In genomic region chr6:24989836-24990235, GRCm38 (mm10) we compare ENCODE assay signal across 25 mouse cellular contexts. TPM values are rescaled to one million over a fixed set of nuclear protein-coding genes. Genes with fewer than 3 reads are reported as not detected.
DNase-seq lines count a peak whose midpoint lies in the region; ATAC-seq lines count a peak whose summit lies in the region.
"Had no signal": no experiment of that assay in that cellular context is flagged by ENCODE, and none has a peak within 500 bp of the region (broad histone marks: within the 10 kb centered on the region; RNA-seq: fewer than 3 reads in every experiment).

No protein-coding gene starts in this region.

- ATAC-seq in frontal cortex, adult (ENCODE audit: low TSS enrichment): peak; percentile 58
- ATAC-seq: activated CD4-positive, CD25-positive, alpha-beta regulatory T cell, adult 4 months; CD4-positive, CD25-positive, alpha-beta regulatory T cell, adult 4 months; forebrain, embryonic 14.5 days; Patski had no signal

- no peak for DNase-seq in frontal cortex, postnatal 14 days (ENCODE audit: low spot score in 2 of 2)
- DNase-seq in frontal cortex, postnatal 36 days (ENCODE audit: low spot score in 2 of 2): peak; percentile 12 to 51
- DNase-seq in frontal cortex, postnatal 10 days (ENCODE audit: low spot score in 2 of 2): no peak
- DNase-seq in left cerebral cortex, postnatal 14 days (ENCODE audit: low spot score in 2 of 2): peak; percentile 45 to 71
- DNase-seq in left cerebral cortex, postnatal 10 days (ENCODE audit: extremely low spot score in 1 of 2, low spot score in 2 of 2): no peak
- DNase-seq in right cerebral cortex, postnatal 14 days: peak; percentile 9
- no peak for DNase-seq in right cerebral cortex, postnatal 25 days
- DNase-seq: adrenal gland, adult 8-10 months; adrenal gland, postnatal 14 days; adrenal gland, postnatal 36 days; B cell, adult 2 months; cerebellum, adult 11 months; cerebellum, adult 18-20 months; cerebellum, adult 8-10 months; cerebellum, adult 9-11 months; cerebellum, postnatal 14 days; cerebellum, postnatal 36 days; embryo, embryonic 11 days had no signal

- intact Hi-C loops in left cerebral cortex, postnatal 14 days (cut with DNase I): no loop called here
- intact Hi-C loops in left cerebral cortex, postnatal 10 days (cut with DNase I): no loop called here

RNA-seq across cellular contexts. Expression of gene Tmem229a, which starts 33.7 kb away (rescaled TPM):
- 10 to 100 TPM; 40.9 to 41.2 TPM for total RNA-seq in left cerebral cortex, postnatal 14 days (2021)
- total RNA-seq in left cerebral cortex, postnatal 10 days (2021): 10 to 100 TPM; 34.9 to 35.0 TPM
- total RNA-seq: CH12.LX; common myeloid progenitor, adult 5-6 weeks had no signal

Comparison
In these comparisons a context has a peak if more than half of its experiments do, and no peak if none do; other contexts are left out.
1. DNase-seq: peak in frontal cortex, postnatal 36 days (2 of 2), left cerebral cortex, postnatal 14 days (2 of 2) and right cerebral cortex, postnatal 14 days (single experiment); none in frontal cortex, postnatal 14 days (0 of 2), frontal cortex, postnatal 10 days (0 of 2), left cerebral cortex, postnatal 10 days (0 of 2) and right cerebral cortex, postnatal 25 days (single experiment).